ENCODE assay signal across 1 mouse cellular context in the genomic region with DNA sequence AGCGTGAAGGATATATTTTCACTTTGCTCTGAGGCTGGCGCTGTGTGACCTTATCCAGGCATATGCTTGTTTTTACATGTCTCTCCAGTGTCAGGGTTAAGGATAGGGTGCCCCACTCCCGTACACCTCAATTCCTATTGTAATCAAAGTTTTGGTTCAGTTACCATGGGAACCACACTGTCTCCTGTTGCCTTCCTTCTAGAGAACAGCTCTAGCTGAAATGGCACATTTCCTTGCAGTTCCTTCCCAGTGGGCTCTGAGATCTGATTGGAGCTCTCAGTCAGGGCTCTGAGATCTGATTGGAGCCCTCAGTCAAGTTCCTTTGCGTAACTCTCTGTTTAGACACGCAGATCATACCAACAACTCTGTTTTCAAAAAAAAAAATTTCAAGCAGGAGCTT.
TF ChIP-seq lines count a peak whose summit lies in the region.

No protein-coding gene starts in this region.

TF ChIP-seq in CH12.LX, 34 proteins besides CTCF, POLR2A, EP300 and RAD21:
- TF ChIP-seq PAX5 (IDR thresholded peaks at IDR 0.05; ENCODE audit: low read length) (no peak), USF2 (conservative IDR thresholded peaks at IDR 0.05; ENCODE audit: low read depth, low read length) (no peak), CHD1 (IDR thresholded peaks at IDR 0.05; ENCODE audit: low read depth, low read length) (no peak), HCFC1 (IDR thresholded peaks at IDR 0.05; ENCODE audit: low read depth, low read length) (no peak), SMC3 (IDR thresholded peaks at IDR 0.05; ENCODE audit: low read depth, low read length) (no peak), ELF1 (IDR thresholded peaks at IDR 0.05; ENCODE audit: low read depth, low read length) (no peak), GABPA (IDR thresholded peaks at IDR 0.05; ENCODE audit: insufficient replicate concordance, low read depth, low read length) (no peak), MEF2A (IDR thresholded peaks at IDR 0.05; ENCODE audit: borderline replicate concordance, low read depth, low read length) (no peak), NRF1 (IDR thresholded peaks at IDR 0.05; ENCODE audit: low read depth, low read length) (no peak), TCF12 (IDR thresholded peaks at IDR 0.05; ENCODE audit: low read depth, low read length) (no peak), MYC (IDR thresholded peaks at IDR 0.05; ENCODE audit: low read depth, low read length) (no peak), MAX (IDR thresholded peaks at IDR 0.05; ENCODE audit: low read length) (no peak), ZKSCAN1 (IDR thresholded peaks at IDR 0.05; ENCODE audit: borderline replicate concordance, low read depth, low read length) (no peak), MAFK (IDR thresholded peaks at IDR 0.05; ENCODE audit: insufficient replicate concordance, low read length) (no peak), KAT2A (IDR thresholded peaks at IDR 0.05; ENCODE audit: insufficient replicate concordance, low read length) (no peak), JUND (conservative IDR thresholded peaks at IDR 0.05; ENCODE audit: low read depth, low read length) (no peak), MAZ (IDR thresholded peaks at IDR 0.05; ENCODE audit: low read depth, low read length) (no peak), ETS1 (conservative IDR thresholded peaks at IDR 0.05; ENCODE audit: low read depth, low read length) (no peak), MXI1 (IDR thresholded peaks at IDR 0.05; ENCODE audit: low read depth, low read length) (no peak)
